Mouse (Mus musculus) midbrain, embryonic 11.5 days (tissue): ENCODE data around the gene RPS10-NUDT3. TPM values are rescaled to one million over a fixed set of nuclear protein-coding genes. Genes with fewer than 3 reads are reported as not detected.

Source experiments
- ATAC-seq: fragments of 200-750 bp; cut with Nextera tagmentation; 2 replicates; pipeline ENCODE4 v1.8.0; 2017; ENCODE audit warnings: moderate TSS enrichment, moderate library complexity; ENCODE audit not compliant: low FRiP score
- DNase-seq: peaks from one replicate; pipeline ENCODE4 v3.0.0; 2015; ENCODE audit warnings: low spot score; ENCODE audit errors: missing footprints
- H3K27ac ChIP-seq: fragments of 300-500 bp; sonication (generic); 2 replicates; pipeline ENCODE4 v1.5.1; 2014; ENCODE audit warnings: low read depth, low read length
- H3K27me3 ChIP-seq: fragments of 300-500 bp; sonication (generic); 2 replicates; pipeline ENCODE4 v1.6.1; 2014; ENCODE audit warnings: mild to moderate bottlenecking, low read length, moderate library complexity, mixed read lengths; ENCODE audit not compliant: control insufficient read depth, insufficient read depth
- H3K36me3 ChIP-seq: fragments of 300-500 bp; sonication (generic); 2 replicates; pipeline ENCODE4 v1.6.1; 2014; ENCODE audit warnings: mild to moderate bottlenecking, low read length, moderate library complexity, mixed read lengths; ENCODE audit not compliant: control insufficient read depth, insufficient read depth
- H3K4me1 ChIP-seq: fragments of 300-500 bp; sonication (generic); 2 replicates; pipeline ENCODE4 v1.6.1; 2014; ENCODE audit warnings: low read length; ENCODE audit not compliant: control insufficient read depth, insufficient read depth
- H3K4me2 ChIP-seq: fragments of 300-500 bp; sonication (generic); 2 replicates; pipeline ENCODE4 v1.6.1; 2014; ENCODE audit warnings: mild to moderate bottlenecking, moderate library complexity
- H3K4me3 ChIP-seq: fragments of 300-500 bp; sonication (generic); 2 replicates; pipeline ENCODE4 v1.5.1; 2014; ENCODE audit warnings: low read depth, low read length
- H3K9ac ChIP-seq: fragments of 300-500 bp; sonication (generic); 2 replicates; pipeline ENCODE4 v1.6.1; 2014; ENCODE audit warnings: low read length
- H3K9me3 ChIP-seq: fragments of 300-500 bp; sonication (generic); 2 replicates; pipeline ENCODE4 v1.6.1; 2016; ENCODE audit warnings: low read length; ENCODE audit not compliant: control insufficient read depth
- WGBS: fragments of 180-500 bp; shearing (Covaris S2); extraction: QIAGEN DNeasy Blood & Tissue Kit; methylation state at CpG from one replicate; pipeline ENCODE4 v1.1.7; 2014; 5-methylcytosine and 5-hydroxymethylcytosine counted together
- polyA plus RNA-seq: library from polyadenylated mRNA; unstranded; fragments of >200 nt; fragmentation: Nextera tagmentation; extraction: Ambion mirVana; gene quantifications from 2 replicates; pipeline ENCODE4 v1.2.1, GENCODE M21; 2014

Gene RPS10-NUDT3
- polyA plus RNA-seq, 1 experiment from 2014 or later, result not detected

DNA sequence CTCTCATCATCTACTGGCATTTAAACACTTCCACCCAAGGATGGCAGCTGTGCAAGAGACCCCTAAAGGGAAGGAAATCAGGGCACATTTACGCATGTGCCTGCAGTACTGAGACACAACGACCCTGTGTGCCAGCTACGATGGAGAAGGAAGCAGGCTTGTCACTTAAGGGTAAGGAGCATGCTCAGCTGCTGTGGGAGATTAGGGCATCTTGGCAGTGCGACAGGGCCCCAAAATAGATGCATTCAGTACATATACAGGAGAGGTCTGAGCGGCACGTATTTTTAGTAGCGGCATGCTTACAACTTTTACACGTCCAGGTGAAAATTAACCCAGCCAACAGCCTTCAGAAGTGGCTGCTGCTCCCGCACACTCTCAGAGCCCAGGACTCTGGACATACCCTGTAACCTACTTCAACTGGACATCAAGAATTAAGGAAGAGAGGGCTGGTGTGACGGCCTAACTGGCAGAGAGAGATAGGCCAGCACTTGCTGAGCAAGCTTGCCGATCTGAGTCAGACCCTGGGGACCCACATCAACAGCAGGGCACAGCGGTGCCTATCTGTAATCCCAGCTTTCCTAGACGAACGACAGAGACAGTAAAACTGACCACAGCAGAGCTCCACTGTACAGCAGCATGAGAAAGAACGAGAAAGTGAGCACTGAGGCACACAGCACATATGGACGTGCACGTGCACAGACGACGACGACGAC lies 31.3 kb downstream of the RPS10-NUDT3 start:
- H3K4me1 ChIP-seq, result peaks cover 9% of the 10 kb centered on the region
- WGBS, result 86% methylated on average over 21 of the region's 21 CpGs
- no peaks in the 10 kb centered on the region for H3K36me3 ChIP-seq
- no peak overlapping the region for H3K4me3 ChIP-seq
- no peak for ATAC-seq
- H3K9ac ChIP-seq, result no peak overlapping the region
- no peak overlapping the region for H3K4me2 ChIP-seq
- no peak for DNase-seq
- no peaks in the 10 kb centered on the region for H3K9me3 ChIP-seq
- no peaks in the 10 kb centered on the region for H3K27me3 ChIP-seq
- H3K27ac ChIP-seq, result no peak overlapping the region

DNA sequence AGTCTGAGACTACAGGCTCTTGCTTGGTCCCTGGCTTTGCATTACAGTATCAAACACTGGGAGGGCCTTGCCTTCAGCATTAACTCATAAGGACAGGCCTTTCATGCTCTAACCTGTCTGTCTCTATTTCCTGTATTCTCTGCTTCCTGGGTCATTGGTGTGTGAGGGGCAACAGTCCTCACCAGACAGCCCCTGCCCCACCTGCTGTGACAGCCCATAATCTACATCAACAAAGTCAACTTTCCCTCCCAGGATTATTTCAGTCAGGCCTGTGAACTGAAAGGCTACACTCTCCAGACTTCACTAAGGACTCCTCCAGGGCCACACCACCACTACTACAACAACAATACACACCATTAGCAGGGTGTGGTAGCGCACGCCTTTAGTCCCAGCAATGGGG lies 32.0 kb downstream of the RPS10-NUDT3 start:
- 82% methylated on average over 2 of the region's 2 CpGs for WGBS
- Histone ChIP-seq H3K4me1 (peaks cover 9% of the 10 kb centered on the region), H3K9ac (no peak overlapping the region), H3K9me3 (no peaks in the 10 kb centered on the region), H3K4me3 (no peak overlapping the region), H3K27me3 (no peaks in the 10 kb centered on the region), H3K4me2 (no peak overlapping the region), H3K36me3 (no peaks in the 10 kb centered on the region), H3K27ac (no peak overlapping the region)
- DNase-seq, result no peak
- no peak for ATAC-seq

DNA sequence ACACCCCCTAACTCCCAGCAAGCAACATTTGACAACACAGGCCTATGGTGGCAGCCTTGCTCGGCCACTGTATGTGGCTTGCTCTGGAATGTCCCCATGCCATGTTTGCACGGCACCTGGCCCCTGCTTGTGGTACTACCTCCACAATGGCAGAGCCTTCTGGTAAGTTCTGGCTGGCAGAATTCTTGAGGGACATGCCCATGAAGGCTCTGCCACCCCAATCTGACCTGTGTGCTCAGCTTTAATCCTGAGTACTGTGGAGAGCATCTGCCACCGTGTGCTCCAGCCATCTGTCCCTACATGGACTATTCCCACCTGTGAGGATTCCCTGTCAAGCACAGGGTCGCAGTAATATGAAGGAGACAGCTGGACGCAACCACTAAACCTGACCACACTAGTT lies 34.2 kb downstream of the RPS10-NUDT3 start:
- Histone ChIP-seq H3K4me2 (no peak overlapping the region), H3K27ac (no peak overlapping the region), H3K9me3 (no peaks in the 10 kb centered on the region), H3K9ac (no peak overlapping the region), H3K27me3 (no peaks in the 10 kb centered on the region), H3K4me1 (peaks cover 9% of the 10 kb centered on the region), H3K4me3 (no peak overlapping the region), H3K36me3 (peaks cover 3% of the 10 kb centered on the region; the same call in 1 of the 2 replicates)
- no peak for ATAC-seq
- no peak for DNase-seq
- 80% methylated on average over 5 of the region's 5 CpGs for WGBS

DNA sequence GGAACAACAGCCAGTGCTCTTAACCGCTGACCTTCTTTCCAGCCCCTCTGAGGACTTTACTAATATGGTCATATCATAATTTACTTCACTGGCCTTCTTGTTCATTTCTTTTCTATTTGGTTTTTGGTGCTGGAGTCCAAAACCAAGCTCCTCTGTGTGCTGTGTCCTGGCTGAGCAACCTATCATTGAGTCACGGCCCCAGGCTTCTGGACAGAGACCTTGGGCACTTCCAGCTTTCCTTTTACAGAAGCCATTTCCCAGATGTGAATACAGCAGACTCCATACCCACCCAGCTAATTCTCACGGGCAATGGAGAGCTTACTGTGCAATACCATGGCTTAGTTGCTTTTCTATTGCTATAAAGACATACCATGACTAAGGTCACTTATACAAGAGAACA lies 34.7 kb downstream of the RPS10-NUDT3 start:
- H3K27me3 ChIP-seq, result no peaks in the 10 kb centered on the region
- DNase-seq, result no peak
- H3K36me3 ChIP-seq, result peaks cover 5% of the 10 kb centered on the region; the same call in 1 of the 2 replicates
- no peak overlapping the region for H3K4me2 ChIP-seq
- no peak overlapping the region for H3K9ac ChIP-seq
- no peak overlapping the region for H3K4me3 ChIP-seq
- no peaks in the 10 kb centered on the region for H3K9me3 ChIP-seq
- H3K4me1 ChIP-seq, result peaks cover 9% of the 10 kb centered on the region
- H3K27ac ChIP-seq, result no peak overlapping the region
- no peak for ATAC-seq
- WGBS, result 91% methylated on average over 3 of the region's 3 CpGs

DNA sequence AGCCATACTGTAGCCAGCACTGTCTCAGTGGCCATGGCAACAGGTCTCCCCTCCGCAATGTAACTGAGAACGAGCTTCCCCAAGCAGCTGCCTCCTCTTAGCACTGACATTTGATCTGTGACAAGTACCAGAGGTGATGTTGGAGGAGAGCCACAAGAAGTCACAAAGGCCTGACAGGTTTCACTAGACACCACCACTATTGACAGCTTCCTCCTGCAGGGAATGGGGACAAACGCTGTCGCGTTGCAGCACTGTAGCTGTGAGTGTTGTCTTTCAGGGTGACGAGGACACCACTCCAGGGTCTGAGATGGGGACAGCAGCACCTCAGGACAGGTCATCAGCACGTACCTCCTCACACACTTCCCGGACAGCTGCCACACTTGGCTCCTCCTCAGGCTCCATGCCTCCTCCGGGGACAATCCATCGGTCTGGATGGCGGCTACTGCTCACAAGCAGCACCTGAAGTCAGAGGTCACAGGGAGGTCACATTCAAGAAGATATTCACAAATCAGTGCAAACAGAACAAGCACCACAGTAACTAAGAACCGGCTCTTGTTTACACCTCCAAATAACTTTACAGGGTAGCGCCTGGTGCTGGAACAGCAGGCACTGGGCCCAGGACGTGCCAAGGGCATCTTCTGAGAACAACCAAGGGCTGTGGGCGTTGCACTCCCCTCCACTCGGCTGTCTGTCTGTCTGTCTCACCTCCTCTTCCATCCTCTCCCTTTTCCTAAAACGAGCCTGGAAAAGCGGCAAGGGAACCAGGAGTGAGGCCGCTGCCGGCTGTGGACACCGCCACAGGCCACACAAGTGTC lies 38.4 kb downstream of the RPS10-NUDT3 start:
- ATAC-seq (no peak), DNase-seq (no peak)
- H3K4me3 ChIP-seq, result no peak overlapping the region
- no peak overlapping the region for H3K4me2 ChIP-seq
- 88% methylated on average over 21 of the region's 21 CpGs for WGBS
- no peaks in the 10 kb centered on the region for H3K9me3 ChIP-seq
- H3K27me3 ChIP-seq, result no peaks in the 10 kb centered on the region
- H3K36me3 ChIP-seq, result peaks cover 9% of the 10 kb centered on the region; the same call in 1 of the 2 replicates
- H3K27ac ChIP-seq, result no peak overlapping the region
- H3K9ac ChIP-seq, result no peak overlapping the region
- H3K4me1 ChIP-seq, result no peaks in the 10 kb centered on the region; the same call in 1 of the 2 replicates

DNA sequence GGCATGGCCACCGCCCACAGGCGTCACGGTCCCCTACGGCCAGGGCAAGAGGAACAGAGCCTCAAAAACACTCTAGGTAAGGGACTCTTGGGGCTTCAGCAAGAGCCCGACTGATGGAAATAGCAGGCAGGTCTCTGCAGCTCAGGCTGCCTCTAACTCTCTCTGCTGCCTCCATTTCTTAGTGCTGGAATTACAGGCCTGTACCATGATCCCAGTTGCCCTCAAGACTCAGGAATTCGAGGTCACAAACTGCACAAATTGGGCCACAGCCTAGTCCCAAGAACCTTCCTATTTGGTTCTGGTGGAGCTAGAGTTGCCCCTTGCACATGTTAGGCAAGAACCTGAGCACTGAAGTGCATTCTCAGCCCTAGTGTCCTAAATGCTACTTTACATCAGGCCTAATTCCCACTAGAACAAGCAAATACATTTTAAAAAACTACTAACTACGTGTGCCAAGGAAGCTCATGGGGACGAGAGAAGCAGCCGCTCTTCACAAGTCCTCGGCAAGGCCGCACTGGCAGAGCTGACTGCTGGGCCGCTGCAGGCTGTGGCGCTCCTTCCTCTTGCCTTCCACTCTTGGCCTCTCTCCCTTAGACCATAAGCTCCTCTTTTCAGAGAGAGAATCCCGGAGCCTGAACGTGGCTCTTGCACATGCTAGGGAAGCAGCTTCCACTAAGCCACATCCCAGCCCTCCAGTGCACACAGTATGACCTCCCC lies 39.2 kb downstream of the RPS10-NUDT3 start:
- no peaks in the 10 kb centered on the region; the same call in 1 of the 2 replicates for H3K4me1 ChIP-seq
- H3K4me3 ChIP-seq, result no peak overlapping the region
- H3K27ac ChIP-seq, result no peak overlapping the region
- H3K9me3 ChIP-seq, result no peaks in the 10 kb centered on the region
- H3K4me2 ChIP-seq, result no peak overlapping the region
- DNase-seq (no peak), ATAC-seq (no peak)
- H3K27me3 ChIP-seq, result no peaks in the 10 kb centered on the region
- WGBS, result 93% methylated on average over 15 of the region's 15 CpGs
- H3K9ac ChIP-seq, result no peak overlapping the region
- H3K36me3 ChIP-seq, result peaks cover 9% of the 10 kb centered on the region; the same call in 1 of the 2 replicates

DNA sequence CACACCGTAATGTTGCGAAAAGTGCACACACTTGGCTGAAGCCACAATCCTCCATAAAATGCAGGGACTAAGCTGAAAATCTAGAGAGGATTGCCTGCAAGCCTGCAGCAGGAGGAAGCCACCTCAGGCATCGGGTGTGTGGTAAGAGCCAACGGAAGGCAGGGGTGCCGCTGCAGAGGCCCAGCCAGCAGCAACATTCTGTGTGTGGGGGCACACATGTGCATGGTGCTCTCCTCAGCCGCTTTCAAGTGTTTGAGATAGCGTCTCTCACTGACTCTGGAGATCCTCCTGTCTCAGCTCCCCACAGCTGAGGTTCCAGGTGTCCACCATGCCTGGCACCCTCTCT lies 42.5 kb downstream of the RPS10-NUDT3 start:
- Histone ChIP-seq H3K4me1 (no peaks in the 10 kb centered on the region), H3K9me3 (no peaks in the 10 kb centered on the region), H3K9ac (no peak overlapping the region), H3K4me2 (no peak overlapping the region), H3K4me3 (no peak overlapping the region), H3K27ac (no peak overlapping the region), H3K36me3 (peaks cover 9% of the 10 kb centered on the region; the same call in 1 of the 2 replicates), H3K27me3 (no peaks in the 10 kb centered on the region)
- DNase-seq (no peak), ATAC-seq (no peak)
- WGBS, result 96% methylated on average over 7 of the region's 7 CpGs

DNA sequence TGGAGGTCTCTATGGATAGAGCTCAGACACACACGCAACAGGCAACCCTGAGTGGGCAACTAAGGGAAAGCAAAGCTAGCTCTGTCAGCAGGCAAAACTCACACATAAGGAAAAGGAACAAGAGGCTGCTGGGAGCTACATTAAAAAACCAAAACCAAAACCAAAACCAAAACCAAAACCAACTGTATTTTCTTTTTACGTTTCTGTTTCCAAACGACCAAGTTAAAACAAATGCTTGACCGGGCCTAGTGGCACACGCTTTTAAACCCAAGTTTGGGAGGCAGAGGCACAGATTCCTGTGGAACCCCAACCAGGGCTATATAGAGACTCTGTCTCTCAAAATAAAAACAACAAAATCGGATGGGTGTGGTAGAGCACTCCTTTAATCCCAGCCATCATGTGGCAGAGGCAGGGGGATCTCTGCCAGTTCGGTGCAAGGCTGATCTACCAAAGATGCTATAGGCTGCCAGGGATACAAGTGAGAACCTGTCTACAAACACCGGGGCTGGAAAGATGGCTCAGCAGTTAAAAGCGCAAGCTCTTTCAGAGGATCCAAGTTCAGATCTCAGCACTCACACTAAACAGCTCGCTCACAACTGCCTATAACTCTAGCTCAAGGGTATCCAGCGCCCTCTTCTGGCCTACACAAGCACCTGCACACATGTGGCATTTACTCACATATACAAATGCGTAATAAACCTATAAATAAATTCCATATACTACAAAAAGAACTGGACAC lies 43.0 kb downstream of the RPS10-NUDT3 start:
- Histone ChIP-seq H3K4me2 (no peak overlapping the region), H3K27ac (no peak overlapping the region), H3K27me3 (no peaks in the 10 kb centered on the region), H3K4me3 (no peak overlapping the region), H3K36me3 (peaks cover 9% of the 10 kb centered on the region; the same call in 1 of the 2 replicates), H3K4me1 (no peaks in the 10 kb centered on the region), H3K9me3 (no peaks in the 10 kb centered on the region), H3K9ac (no peak overlapping the region)
- whole genome bisulfite sequencing, result 90% methylated on average over 12 of the region's 12 CpGs
- ATAC-seq (no peak), DNase-seq (no peak)
